Mouse (Mus musculus) heart, embryonic 14.5 days (tissue): ENCODE results near the gene Gucy2d. TPM values are rescaled to one million over a fixed set of nuclear protein-coding genes. Genes with fewer than 3 reads are reported as not detected.

Experiments used
- ATAC-seq: fragments of 200-750 bp; cut with Nextera tagmentation; 2 replicates; pipeline ENCODE4 v1.8.0; 2017; ENCODE audit warnings: low read depth, moderate TSS enrichment; ENCODE audit not compliant: insufficient number of reproducible peaks, insufficient read depth, low FRiP score
- H3K27ac ChIP-seq, 2 experiments: fragments of 200-500 bp in 1 of 2; fragments of 300-500 bp in 1 of 2; sonication (generic) in 1 of 2; replicated peaks in 1 of 2; 2 replicates each; pipeline ENCODE4 v1.5.1; 2012 to 2014; ENCODE audit warnings: low read depth in 2 of 2, low read length in 2 of 2, control low read depth in 1 of 2, mild to moderate bottlenecking in 1 of 2, mixed read lengths in 1 of 2; ENCODE audit not compliant: control insufficient read depth in 1 of 2, insufficient read depth in 1 of 2
- H3K27me3 ChIP-seq: fragments of 300-500 bp; sonication (generic); 2 replicates; pipeline ENCODE4 v1.6.1; 2014; ENCODE audit warnings: mild to moderate bottlenecking, low read length, control low read depth; ENCODE audit not compliant: control insufficient read depth, insufficient read depth
- H3K36me3 ChIP-seq: fragments of 300-500 bp; sonication (generic); 2 replicates; pipeline ENCODE4 v1.6.1; 2014; ENCODE audit warnings: mild to moderate bottlenecking, control low read depth, low read length, mixed read lengths; ENCODE audit not compliant: control insufficient read depth, insufficient read depth
- H3K4me1 ChIP-seq, 2 experiments: fragments of 200-500 bp in 1 of 2; fragments of 300-500 bp in 1 of 2; sonication (generic) in 1 of 2; 2 replicates each; pipeline ENCODE4 v1.6.1; 2012 to 2014; ENCODE audit warnings: low read length in 2 of 2, control low read depth in 1 of 2, mixed read lengths in 1 of 2; ENCODE audit not compliant: control insufficient read depth in 2 of 2, insufficient read depth in 2 of 2
- H3K4me2 ChIP-seq: fragments of 300-500 bp; sonication (generic); 2 replicates; pipeline ENCODE4 v1.6.1; 2014; ENCODE audit warnings: mild to moderate bottlenecking, low read length
- H3K4me3 ChIP-seq, 2 experiments: fragments of 200-500 bp in 1 of 2; fragments of 300-500 bp in 1 of 2; sonication (generic) in 1 of 2; 2 replicates each; pipeline ENCODE4 v1.5.1; 2012 to 2014; ENCODE audit warnings: low read length in 2 of 2, mild to moderate bottlenecking in 2 of 2, control low read depth in 1 of 2, low read depth in 1 of 2, moderate library complexity in 1 of 2; ENCODE audit not compliant: control insufficient read depth in 1 of 2, insufficient read depth in 1 of 2
- H3K9ac ChIP-seq: fragments of 300-500 bp; sonication (generic); 2 replicates; pipeline ENCODE4 v1.6.1; 2014; ENCODE audit warnings: mild to moderate bottlenecking, low read length
- H3K9me3 ChIP-seq: fragments of 300-500 bp; sonication (generic); 2 replicates; pipeline ENCODE4 v1.6.1; 2016; ENCODE audit warnings: low read length, control low read depth; ENCODE audit not compliant: control insufficient read depth
- WGBS: fragments of 180-500 bp; shearing (Covaris S2); extraction: QIAGEN DNeasy Blood & Tissue Kit; methylation state at CpG from one replicate; pipeline ENCODE4 v1.1.7; 2014; 5-methylcytosine and 5-hydroxymethylcytosine counted together
- polyA plus RNA-seq: library from polyadenylated mRNA; unstranded; fragments of >200 nt; fragmentation: Nextera tagmentation; extraction: Ambion mirVana; gene quantifications from 2 replicates; pipeline ENCODE4 v1.2.1, GENCODE M21; 2014

Gene Gucy2d
- polyA plus RNA-seq, 1 experiment from 2014 or later = not detected

GRCm38 (mm10) chr7:98474558-98474957 lies 34.3 kb downstream of the Gucy2d start:
- WGBS = 81% methylated on average over 1 of the region's 1 CpGs
- Histone ChIP-seq H3K27me3 (0 out of 2 replicates have a peak, but pooled peaks cover 9% of the 10 kb centered on the region), H3K4me3 (no peak overlapping the region)

GRCm38 (mm10) chr7:98477153-98477552 lies 36.9 kb downstream of the Gucy2d start:
- H3K9ac ChIP-seq = no peak overlapping the region
- 74% methylated on average over 4 of the region's 4 CpGs for WGBS
- peaks cover 6 to 8% of the 10 kb centered on the region in 2 experiments for H3K4me1 ChIP-seq
- peaks cover 13% of the 10 kb centered on the region; the same call in 1 of the 2 replicates for H3K27me3 ChIP-seq
- no peak overlapping the region for H3K27ac ChIP-seq
- no peak overlapping the region for H3K4me3 ChIP-seq
- H3K4me2 ChIP-seq = no peak overlapping the region
- no peak for ATAC-seq
- H3K36me3 ChIP-seq = no peaks in the 10 kb centered on the region
- no peaks in the 10 kb centered on the region for H3K9me3 ChIP-seq

More at GRCm38 (mm10) chr7:98474558-98474957, 34.3 kb downstream of the Gucy2d start:
- H3K9ac ChIP-seq = no peak overlapping the region
- H3K4me2 ChIP-seq = no peak overlapping the region
- no peak for ATAC-seq
- H3K36me3 ChIP-seq = no peaks in the 10 kb centered on the region
- no peaks in the 10 kb centered on the region for H3K9me3 ChIP-seq
- H3K27ac ChIP-seq = no peak overlapping the region
- H3K4me1 ChIP-seq = peaks cover 3 to 4% of the 10 kb centered on the region in 2 experiments; a peak in 2 of 4 replicates

GRCm38 (mm10) chr7:98480481-98480880 lies 40.3 kb downstream of the Gucy2d start:
- H3K36me3 ChIP-seq = no peaks in the 10 kb centered on the region
- WGBS = 77% methylated on average over 1 of the region's 1 CpGs
- no peak overlapping the region for H3K4me3 ChIP-seq
- peaks cover 13% of the 10 kb centered on the region; the same call in 1 of the 2 replicates for H3K27me3 ChIP-seq
- H3K27ac ChIP-seq = no peak overlapping the region
- no peaks in the 10 kb centered on the region for H3K9me3 ChIP-seq
- H3K4me1 ChIP-seq = peaks cover 17 to 22% of the 10 kb centered on the region in 2 experiments
- no peak overlapping the region for H3K9ac ChIP-seq
- H3K4me2 ChIP-seq = no peak overlapping the region
- no peak for ATAC-seq

- Histone ChIP-seq H3K4me1 (peaks cover 21 to 28% of the 10 kb centered on the region in 2 experiments), H3K9ac (no peak overlapping the region), H3K36me3 (no peaks in the 10 kb centered on the region), H3K4me3 (no peak overlapping the region), H3K27ac (no peak overlapping the region), H3K4me2 (no peak overlapping the region), H3K9me3 (no peaks in the 10 kb centered on the region), H3K27me3 (peaks cover 13% of the 10 kb centered on the region; the same call in 1 of the 2 replicates)
- ATAC-seq = peak; percentile 16
- WGBS = 15% methylated on average over 9 of the region's 9 CpGs
Measured at GRCm38 (mm10) chr7:98481066-98481734, 41.0 kb downstream of the Gucy2d start.

- no peak overlapping the region for H3K9ac ChIP-seq
- H3K36me3 ChIP-seq = no peaks in the 10 kb centered on the region
- no peak overlapping the region for H3K4me2 ChIP-seq
- H3K9me3 ChIP-seq = no peaks in the 10 kb centered on the region
- ATAC-seq = no peak
- WGBS = 86% methylated on average over 8 of the region's 8 CpGs
- H3K4me3 ChIP-seq = no peak overlapping the region
- H3K27me3 ChIP-seq = peaks cover 13% of the 10 kb centered on the region; the same call in 1 of the 2 replicates
- peaks cover 23 to 33% of the 10 kb centered on the region in 2 experiments for H3K4me1 ChIP-seq
- H3K27ac ChIP-seq = no peak overlapping the region
Measured at GRCm38 (mm10) chr7:98481861-98482260, 41.6 kb downstream of the Gucy2d start.

- 33% methylated on average over 12 of the region's 12 CpGs for WGBS
- H3K27me3 ChIP-seq = peaks cover 13% of the 10 kb centered on the region; the same call in 1 of the 2 replicates
- H3K4me1 ChIP-seq = peaks cover 22 to 33% of the 10 kb centered on the region in 2 experiments
- H3K4me2 ChIP-seq = peak overlapping the region; percentile 44
- no peaks in the 10 kb centered on the region for H3K36me3 ChIP-seq
- H3K27ac ChIP-seq = peak overlapping the region; percentile 56 to 69
- H3K9ac ChIP-seq = peak overlapping the region; percentile 53
- H3K4me3 ChIP-seq = no peak overlapping the region
- ATAC-seq = peak; percentile 42
- H3K9me3 ChIP-seq = no peaks in the 10 kb centered on the region
Measured at GRCm38 (mm10) chr7:98482551-98483267, 42.5 kb downstream of the Gucy2d start.

- H3K9me3 ChIP-seq = no peaks in the 10 kb centered on the region
- peaks cover 13% of the 10 kb centered on the region; the same call in 1 of the 2 replicates for H3K27me3 ChIP-seq
- peak overlapping the region; percentile 44 for H3K4me2 ChIP-seq
- 31% methylated on average over 8 of the region's 8 CpGs for WGBS
- peak overlapping the region; percentile 56 to 69 for H3K27ac ChIP-seq
- peaks cover 22 to 33% of the 10 kb centered on the region in 2 experiments for H3K4me1 ChIP-seq
- ATAC-seq = no peak
- no peak overlapping the region for H3K4me3 ChIP-seq
- H3K36me3 ChIP-seq = no peaks in the 10 kb centered on the region
- peak overlapping the region; percentile 53 for H3K9ac ChIP-seq
Measured at GRCm38 (mm10) chr7:98483268-98483607, 43.0 kb downstream of the Gucy2d start.
